Mouse (Mus musculus) embryonic fibroblast, embryonic 13.5 days (primary cell): ENCODE results near the gene Tmc6.

Experiments used
- CTCF ChIP-seq: IDR thresholded peaks from 2 replicates; pipeline ENCODE4 v1.5.1; 2011; ENCODE audit warnings: mild to moderate bottlenecking, control low read depth, low read length, moderate library complexity, borderline replicate concordance; ENCODE audit not compliant: insufficient read depth
- POLR2A ChIP-seq: IDR thresholded peaks from 2 replicates; pipeline ENCODE4 v1.6.1; 2011; ENCODE audit warnings: low read depth, mild to moderate bottlenecking, control low read depth, low read length, moderate library complexity

GRCm38 (mm10) chr11:117728841-117729240 lies 53.2 kb downstream of the Tmc6 start:
- no peak for TF ChIP-seq POLR2A
- no peak for TF ChIP-seq CTCF
